Mouse (Mus musculus) intestine, postnatal 0 days (tissue): ENCODE results near the gene Tnks1bp1. TPM values are rescaled to one million over a fixed set of nuclear protein-coding genes. Genes with fewer than 3 reads are reported as not detected.

Source experiments
- ATAC-seq: fragments of 200-750 bp; cut with Nextera tagmentation; 2 replicates; pipeline ENCODE4 v1.8.0; 2017; ENCODE audit warnings: mild to moderate bottlenecking, moderate TSS enrichment, moderate library complexity
- H3K27ac ChIP-seq: fragments of 300-500 bp; sonication (generic); 2 replicates; pipeline ENCODE4 v1.5.1; 2014; ENCODE audit warnings: mild to moderate bottlenecking, low read depth, low read length, moderate library complexity
- H3K27me3 ChIP-seq: fragments of 300-500 bp; sonication (generic); replicated peaks from 2 replicates; pipeline ENCODE4 v1.6.1; 2014; ENCODE audit warnings: low read length, mixed read lengths; ENCODE audit not compliant: control insufficient read depth, insufficient read depth
- H3K36me3 ChIP-seq: fragments of 300-500 bp; sonication (generic); 2 replicates; pipeline ENCODE4 v1.6.1; 2014; ENCODE audit warnings: mild to moderate bottlenecking, moderate library complexity; ENCODE audit not compliant: control insufficient read depth, insufficient read depth
- H3K4me1 ChIP-seq: fragments of 300-500 bp; sonication (generic); replicated peaks from 2 replicates; pipeline ENCODE4 v1.6.1; 2014; ENCODE audit warnings: antibody characterized with exemption, low read length, mixed read lengths; ENCODE audit not compliant: control insufficient read depth, insufficient read depth
- H3K4me2 ChIP-seq: fragments of 300-500 bp; sonication (generic); replicated peaks from 2 replicates; pipeline ENCODE4 v1.6.1; 2014; ENCODE audit warnings: low read depth, mild to moderate bottlenecking, moderate library complexity
- H3K4me3 ChIP-seq: fragments of 300-500 bp; sonication (generic); 2 replicates; pipeline ENCODE4 v1.5.1; 2014; ENCODE audit warnings: low read depth, low read length
- H3K9ac ChIP-seq: fragments of 300-500 bp; sonication (generic); 2 replicates; pipeline ENCODE4 v1.6.1; 2014; ENCODE audit warnings: mild to moderate bottlenecking, low read depth, low read length
- H3K9me3 ChIP-seq: fragments of 300-500 bp; sonication (generic); 2 replicates; pipeline ENCODE4 v1.6.1; 2016; ENCODE audit warnings: mixed run types; ENCODE audit not compliant: control insufficient read depth
- CTCF ChIP-seq: sonication (generic); IDR thresholded peaks from 2 replicates; pipeline ENCODE4 v1.5.1; 2016; ENCODE audit warnings: low read depth, mild to moderate bottlenecking, control low read depth, antibody characterized with exemption, moderate library complexity
- WGBS: fragments of 180-500 bp; shearing (Covaris S2); extraction: QIAGEN DNeasy Blood & Tissue Kit; methylation state at CpG from one replicate; pipeline ENCODE4 v1.1.7; 2014; 5-methylcytosine and 5-hydroxymethylcytosine counted together
- polyA plus RNA-seq: library from polyadenylated mRNA; unstranded; fragments of >200 nt; fragmentation: Nextera tagmentation; extraction: Ambion mirVana; gene quantifications from 2 replicates; pipeline ENCODE4 v1.2.1, GENCODE M21; 2015

The Tnks1bp1 gene
- polyA plus RNA-seq, 1 experiment from 2014 or later, result 18.0 TPM

GRCm38 (mm10) chr2:85106068-85106790 is 58.4 kb downstream of the Tnks1bp1 start:
- no peaks in the 10 kb centered on the region for H3K36me3 ChIP-seq
- no peaks in the 10 kb centered on the region for H3K27me3 ChIP-seq
- WGBS, result 42% methylated on average over 7 of the region's 7 CpGs
- ATAC-seq, result no peak
- no peak overlapping the region for H3K27ac ChIP-seq
- no peak overlapping the region for H3K4me3 ChIP-seq
- no peaks in the 10 kb centered on the region for H3K9me3 ChIP-seq
- no peak overlapping the region for H3K4me2 ChIP-seq
- no peak for TF ChIP-seq CTCF
- 0 out of 2 replicates have a peak, but pooled peaks cover 5% of the 10 kb centered on the region for H3K4me1 ChIP-seq
- no peak overlapping the region for H3K9ac ChIP-seq

GRCm38 (mm10) chr2:85106941-85107340 is 59.1 kb downstream of the Tnks1bp1 start:
- WGBS, result 29% methylated on average over 4 of the region's 4 CpGs
- Histone ChIP-seq H3K4me3 (no peak overlapping the region), H3K9ac (no peak overlapping the region), H3K27me3 (no peaks in the 10 kb centered on the region), H3K9me3 (no peaks in the 10 kb centered on the region), H3K36me3 (no peaks in the 10 kb centered on the region), H3K4me2 (no peak overlapping the region), H3K27ac (no peak overlapping the region), H3K4me1 (0 out of 2 replicates have a peak, but pooled peaks cover 5% of the 10 kb centered on the region)
- TF ChIP-seq CTCF, result no peak
- ATAC-seq, result peak; percentile 94

- Histone ChIP-seq H3K4me2 (no peak overlapping the region), H3K27ac (no peak overlapping the region), H3K4me3 (no peak overlapping the region), H3K9ac (no peak overlapping the region), H3K27me3 (no peaks in the 10 kb centered on the region), H3K9me3 (no peaks in the 10 kb centered on the region), H3K36me3 (no peaks in the 10 kb centered on the region), H3K4me1 (0 out of 2 replicates have a peak, but pooled peaks cover 3% of the 10 kb centered on the region)
- TF ChIP-seq CTCF, result no peak
- WGBS, result 86% methylated on average over 9 of the region's 9 CpGs
- ATAC-seq, result no peak
Measured at GRCm38 (mm10) chr2:85110288-85110875, 62.6 kb downstream of the Tnks1bp1 start.

Other genes with a start within 250 kb of the Tnks1bp1 start
- 115 and 117 TPM in 2 replicates for gene Ube2l6, start 249.2 kb upstream of the Tnks1bp1 start, polyA plus RNA-seq
- gene Smtnl1, start 225.4 kb upstream of the Tnks1bp1 start, polyA plus RNA-seq, result 0.46 and 0.81 TPM in 2 replicates
- gene Timm10, start 221.0 kb upstream of the Tnks1bp1 start, polyA plus RNA-seq, result 51.9 and 59.2 TPM in 2 replicates
- 3.6 and 4.1 TPM in 2 replicates for gene Slc43a1, start 209.2 kb upstream of the Tnks1bp1 start, polyA plus RNA-seq
- 0.98 and 1.0 TPM in 2 replicates for gene Rtn4rl2, start 161.3 kb upstream of the Tnks1bp1 start, polyA plus RNA-seq
- 42.5 and 48.0 TPM in 2 replicates for gene Slc43a3, start 111.4 kb upstream of the Tnks1bp1 start, polyA plus RNA-seq
- not detected in 2 replicates for gene Prg2, start 67.6 kb upstream of the Tnks1bp1 start, polyA plus RNA-seq
- gene Prg3, start 59.8 kb upstream of the Tnks1bp1 start, polyA plus RNA-seq, result not detected in 2 replicates
- gene Ssrp1, start 10.8 kb upstream of the Tnks1bp1 start, polyA plus RNA-seq, result 71.9 and 73.0 TPM in 2 replicates
- gene P2rx3, start 10.6 kb upstream of the Tnks1bp1 start, polyA plus RNA-seq, result 0.18 and 0.26 TPM in 2 replicates
- 22.9 and 26.6 TPM in 2 replicates for gene Aplnr, start 88.2 kb downstream of the Tnks1bp1 start, polyA plus RNA-seq
- 1.4 TPM in 2 replicates for gene Lrrc55, start 149.2 kb downstream of the Tnks1bp1 start, polyA plus RNA-seq